Mouse (Mus musculus) retina, embryonic 14.5 days (tissue): Measurements from ENCODE around the gene Gm5148.

Source experiments
- DNase-seq: peaks from one replicate; pipeline ENCODE4 v3.0.0-alpha.2; 2015; ENCODE audit warnings: low spot score

The Gm5148 gene

DNA sequence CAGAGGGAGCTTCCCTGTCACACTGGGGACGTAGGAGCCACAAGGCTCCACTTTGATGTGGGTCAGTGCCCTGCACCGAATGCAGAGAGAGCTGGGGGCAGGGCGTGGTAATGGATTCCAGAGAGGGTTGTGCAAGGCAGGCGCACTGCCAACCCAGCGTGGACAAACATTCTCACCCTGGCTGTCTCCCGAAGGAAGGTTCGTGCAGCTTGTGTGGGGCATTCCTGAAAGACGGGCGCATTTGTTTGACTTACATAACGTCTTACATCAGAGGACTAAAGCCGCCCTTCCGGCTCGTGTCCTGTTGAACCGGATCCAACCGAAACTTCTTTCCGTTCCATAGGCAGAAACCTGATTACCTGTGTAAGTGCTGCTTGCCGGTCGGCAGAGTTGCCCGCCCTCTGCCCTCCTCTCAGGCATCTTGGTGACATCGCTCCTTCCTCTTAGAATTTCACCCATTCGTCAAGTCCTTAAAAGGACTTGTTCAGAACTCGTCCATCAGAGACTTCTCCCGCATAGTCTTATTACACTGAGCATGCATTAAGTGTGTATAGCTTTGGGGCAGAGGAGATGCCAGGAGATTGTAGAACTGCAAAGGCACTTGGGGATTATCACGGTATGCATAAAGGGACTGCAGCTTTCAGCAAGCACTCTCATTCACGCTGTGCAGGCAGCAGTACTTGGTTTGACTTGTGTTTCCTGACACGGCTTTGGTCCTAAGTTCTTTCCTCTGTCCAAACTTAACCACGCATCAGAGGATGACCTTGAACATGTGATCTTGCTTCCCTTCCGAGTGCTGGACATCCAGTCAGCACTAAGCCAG, 36.9 kb downstream of the Gm5148 start:
- DNase-seq, result peak; percentile 46

DNA sequence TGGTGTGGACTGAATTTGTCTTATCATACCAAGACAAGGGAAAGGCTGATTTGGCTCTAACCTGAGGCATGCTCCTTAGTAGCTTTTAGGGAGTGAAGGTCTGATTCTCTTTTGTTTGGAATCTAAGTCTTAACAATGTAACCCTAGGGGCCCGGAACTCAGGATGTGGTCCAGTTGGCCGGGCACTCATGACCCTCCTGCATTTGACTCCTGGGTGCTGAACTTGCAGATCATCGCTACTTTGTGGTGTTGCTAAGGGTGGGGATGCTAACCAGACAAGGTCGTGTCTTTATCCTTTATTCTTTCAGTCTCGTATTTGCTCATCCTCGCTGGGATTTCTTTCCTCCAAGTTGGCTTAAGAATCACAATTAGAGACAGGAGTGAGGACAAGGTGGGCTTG, 37.5 kb downstream of the Gm5148 start:
- no peak for DNase-seq

DNA sequence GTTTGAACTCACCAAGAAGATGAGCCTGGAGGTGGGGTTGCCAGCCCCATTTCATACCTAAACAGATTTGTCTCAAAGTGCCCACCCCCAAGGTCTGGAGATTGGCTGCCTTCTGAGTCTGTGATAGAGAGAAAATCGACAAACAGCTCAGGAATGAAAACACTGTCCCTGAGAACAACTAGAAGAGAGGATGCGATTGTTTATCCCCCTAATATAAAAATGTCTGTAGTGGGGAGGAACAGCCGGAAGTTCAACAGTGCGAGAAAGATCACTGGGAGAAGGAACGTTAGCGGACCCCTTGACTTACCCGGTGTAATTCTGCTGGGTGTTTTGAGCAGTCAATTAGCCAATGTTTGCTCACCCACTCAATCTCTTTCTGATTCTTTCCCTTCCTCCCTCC, 38.1 kb downstream of the Gm5148 start:
- no peak for DNase-seq

DNA sequence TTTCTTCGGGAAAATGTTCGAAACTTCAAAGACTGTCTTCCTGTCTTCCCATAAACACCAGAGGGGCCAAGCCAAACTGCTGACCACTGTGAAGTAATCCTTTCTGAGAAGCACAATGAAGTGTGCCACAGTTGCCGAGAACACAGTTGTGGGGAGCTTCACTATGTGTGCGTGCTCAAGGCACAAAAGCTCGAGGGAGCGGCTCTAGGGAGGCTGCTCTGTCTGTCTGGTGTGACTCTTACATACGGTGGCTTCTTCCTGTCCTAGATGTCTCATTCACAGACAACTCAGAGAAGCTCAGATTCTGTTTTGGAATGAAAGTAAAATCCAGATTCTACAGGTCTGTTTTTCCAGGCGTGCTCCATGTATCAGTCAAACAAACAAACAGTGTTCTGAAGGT, 48.0 kb downstream of the Gm5148 start:
- no peak for DNase-seq

DNA sequence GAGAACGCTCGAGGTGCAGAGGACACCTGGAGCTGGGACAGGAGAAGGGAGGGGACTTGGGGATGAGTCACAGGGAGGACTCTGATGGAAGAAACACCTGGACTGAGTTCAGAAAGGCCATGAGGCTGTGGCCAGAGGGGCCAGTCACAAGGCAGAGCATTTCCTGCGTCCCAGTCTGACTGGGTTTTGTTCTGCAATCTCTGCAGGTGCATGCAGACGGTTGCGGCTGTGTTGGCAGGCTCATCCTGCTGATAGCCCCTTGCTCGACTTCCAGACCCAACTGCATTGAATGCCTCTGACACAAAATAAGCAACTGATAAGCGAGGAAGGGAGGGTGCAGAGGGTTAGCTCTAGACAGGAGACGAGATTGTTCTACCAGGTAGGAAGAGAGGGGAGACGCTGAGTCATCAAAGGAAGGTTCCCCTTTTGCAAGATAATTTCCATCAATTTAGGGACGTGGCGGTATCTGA, 49.2 kb downstream of the Gm5148 start:
- DNase-seq, result no peak

DNA sequence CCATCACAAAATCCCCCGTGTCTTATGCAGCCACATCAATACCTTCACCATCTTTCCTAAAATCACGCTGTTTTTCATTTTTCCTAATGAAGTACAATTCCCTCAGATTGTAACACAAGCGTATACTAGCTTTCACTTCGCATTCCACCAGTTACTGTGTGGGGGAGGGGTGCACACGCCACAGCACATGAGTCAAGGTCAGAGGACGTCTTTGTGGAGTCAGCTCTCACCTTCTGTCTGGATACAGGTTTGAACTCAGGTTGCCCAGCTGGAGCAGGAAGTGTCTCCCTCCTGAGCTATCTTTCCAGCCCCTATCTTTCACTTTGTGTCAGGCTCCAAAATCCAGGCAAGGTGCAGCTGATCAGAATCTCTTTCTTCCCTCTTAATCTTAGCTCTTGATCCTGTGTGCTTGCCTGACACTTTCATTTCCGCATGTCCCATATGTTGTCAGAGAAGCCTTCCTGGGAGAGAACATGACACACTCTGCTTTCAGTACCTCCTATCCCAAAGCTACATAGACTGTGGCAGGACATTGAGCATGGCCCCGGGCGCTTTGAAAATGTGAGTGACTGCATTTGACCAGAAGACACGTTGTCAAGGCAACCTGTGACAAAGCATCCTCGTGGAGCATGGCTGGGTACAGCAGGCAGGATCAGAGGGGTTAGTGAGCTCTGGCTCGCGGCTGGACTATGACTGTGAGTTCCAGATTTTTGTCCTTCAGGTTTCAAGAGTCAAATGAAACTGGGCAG, 50.6 kb downstream of the Gm5148 start:
- DNase-seq, result peak; percentile 64

DNA sequence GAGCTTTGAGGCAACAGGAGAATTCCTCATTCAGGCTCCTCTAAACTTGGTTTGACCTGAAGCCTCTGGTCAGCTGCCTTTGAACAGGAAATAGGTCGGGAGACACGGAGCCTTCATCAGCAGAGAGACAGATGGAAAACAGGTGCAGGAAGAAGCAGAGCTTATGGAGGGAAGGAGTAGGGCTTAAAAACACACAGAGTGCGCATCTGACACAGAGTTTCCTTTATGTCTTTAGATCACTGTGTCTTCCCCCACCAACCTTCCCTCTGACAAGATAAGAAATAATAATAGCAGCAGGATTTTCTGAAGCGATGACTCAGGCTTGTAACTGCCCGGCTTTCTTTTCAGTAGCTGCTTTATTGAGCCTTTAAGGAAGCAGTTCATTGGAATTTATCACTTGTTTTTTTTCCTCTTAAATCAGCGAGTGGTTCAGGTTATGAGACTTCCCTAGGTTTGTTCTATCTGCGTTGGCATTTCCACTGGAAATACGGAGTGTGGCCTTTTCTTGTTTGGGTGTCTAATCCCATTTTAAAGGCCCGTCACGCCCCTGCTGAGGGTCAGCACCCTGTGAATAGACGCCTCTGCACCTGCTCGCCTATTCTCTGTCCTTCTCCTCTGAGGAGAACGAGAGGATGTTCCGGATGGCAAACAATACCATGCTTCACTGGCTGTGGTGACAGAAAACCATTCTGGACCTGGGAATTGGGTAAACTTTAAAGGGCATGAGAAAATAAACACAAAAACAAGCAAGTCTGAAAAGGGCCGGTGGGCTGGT, 51.8 kb downstream of the Gm5148 start:
- peak; percentile 58 for DNase-seq

DNA sequence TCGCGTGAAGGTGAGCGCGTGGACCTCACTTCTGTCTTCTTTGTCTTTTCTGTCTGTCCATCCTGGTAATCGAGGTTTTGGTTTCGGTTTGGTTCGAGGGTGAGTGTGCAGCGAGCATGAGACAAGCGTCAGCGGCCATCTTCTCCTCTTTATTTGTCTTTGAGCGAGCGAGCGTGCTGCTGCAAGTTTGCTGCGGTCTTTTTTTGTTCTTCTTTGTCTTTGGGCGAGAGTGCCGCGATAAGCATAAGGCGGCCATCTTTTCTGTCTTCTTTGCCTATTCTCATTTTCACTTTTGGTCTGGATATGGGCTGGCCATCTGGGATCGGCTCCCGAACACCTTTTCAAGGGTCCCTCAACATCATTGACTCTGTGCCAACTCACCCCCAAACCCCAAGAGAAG, 55.2 kb downstream of the Gm5148 start:
- DNase-seq, result no peak

DNA sequence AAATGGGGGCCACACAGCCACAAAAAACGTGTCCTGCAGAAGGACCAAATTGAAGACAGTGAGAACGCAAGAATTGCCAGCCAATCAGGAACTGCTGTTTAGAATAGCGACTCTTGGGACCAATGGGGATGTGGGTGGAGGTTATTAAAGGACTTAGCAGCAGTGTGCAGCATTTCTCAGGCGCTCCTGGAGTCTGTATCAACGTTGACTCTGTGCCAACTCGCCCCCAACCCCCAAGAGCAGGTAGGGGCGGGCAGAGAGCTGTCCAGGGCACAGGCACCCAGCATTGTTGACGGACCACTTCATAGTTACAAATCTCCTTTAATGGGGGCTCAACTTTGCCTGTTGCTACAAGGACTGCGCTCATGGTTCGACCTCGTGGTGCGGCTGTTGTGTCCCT, 55.6 kb downstream of the Gm5148 start:
- no peak for DNase-seq

DNA sequence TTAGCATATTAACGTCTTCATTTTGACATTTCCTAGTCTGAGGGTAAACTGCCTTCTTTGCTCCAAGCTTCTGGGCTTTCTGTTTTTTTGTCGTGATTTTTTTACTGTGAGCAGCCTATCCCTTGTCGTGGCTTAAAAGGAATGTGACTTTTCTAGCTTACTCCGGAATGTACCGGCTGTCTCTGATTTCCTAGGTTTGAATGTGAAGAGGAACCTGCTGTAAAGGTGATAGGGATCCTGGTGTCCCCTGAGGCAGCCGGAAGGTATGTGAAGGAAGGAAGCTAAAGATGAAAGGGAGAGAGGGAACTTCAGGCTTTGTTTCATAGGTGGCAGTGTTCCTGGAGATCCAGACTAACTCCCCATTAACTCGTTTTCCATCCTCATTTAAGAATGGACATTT, 56.6 kb downstream of the Gm5148 start:
- DNase-seq, result no peak

DNA sequence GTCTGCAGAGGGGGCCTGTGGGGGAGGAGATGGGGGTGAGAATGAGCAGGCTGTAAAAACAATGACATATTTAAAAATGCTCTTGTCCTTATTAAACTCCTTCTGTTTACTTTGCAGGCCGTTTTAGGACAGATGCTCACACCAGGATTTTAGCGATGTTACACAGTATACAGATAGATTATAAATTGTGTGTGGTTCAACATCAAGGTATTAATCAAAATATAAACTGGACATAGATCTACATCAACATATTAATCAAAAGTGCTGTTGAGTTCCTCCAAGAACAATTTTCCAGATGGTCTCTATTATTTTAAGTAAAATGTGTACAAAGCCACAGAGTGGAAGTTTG, 57.2 kb downstream of the Gm5148 start:
- DNase-seq, result no peak

DNA sequence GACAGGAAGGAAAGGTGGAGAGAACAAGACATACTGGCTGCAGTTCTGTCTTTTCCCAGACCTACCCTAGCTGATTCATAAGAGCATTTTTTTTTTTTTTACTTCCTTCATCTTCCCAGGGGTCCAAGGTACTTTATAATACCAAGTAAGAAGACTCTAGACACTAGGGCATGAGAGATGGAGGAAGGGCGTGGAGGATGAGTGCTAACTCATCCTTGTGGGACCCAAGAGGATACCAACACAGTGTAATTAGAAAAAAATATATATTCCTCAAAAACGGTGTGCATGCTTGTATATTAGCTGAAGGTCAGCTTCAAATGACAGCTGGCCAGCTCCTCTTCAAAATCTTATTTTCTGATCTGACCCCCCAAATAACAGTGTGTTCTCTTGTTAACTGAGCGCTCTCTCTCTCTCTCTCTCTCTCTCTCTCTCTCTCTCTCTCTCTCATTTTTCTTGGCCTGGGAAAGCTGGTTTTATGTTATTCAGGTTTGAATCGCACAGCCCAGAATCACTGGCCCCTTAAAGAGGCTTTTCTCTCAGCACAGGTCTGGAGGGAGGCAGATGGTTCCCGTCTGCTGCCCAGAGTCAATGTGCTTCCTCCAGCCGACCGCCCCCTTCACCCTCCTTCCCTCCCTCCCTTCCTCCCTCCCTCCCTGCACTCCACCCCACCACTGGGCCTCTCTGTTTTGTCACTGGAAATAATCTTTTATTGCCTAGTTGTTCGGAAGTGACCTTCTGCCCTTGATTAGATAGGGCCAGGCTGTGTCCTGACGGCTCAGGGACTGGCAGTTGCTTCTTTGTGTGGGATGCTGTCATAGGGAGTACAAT, 57.8 kb downstream of the Gm5148 start:
- peak; percentile 87 for DNase-seq
